Mouse (Mus musculus) layer of hippocampus, postnatal 14 days (tissue): ENCODE results near the gene Gm5485. TPM values are rescaled to one million over a fixed set of nuclear protein-coding genes. Genes with fewer than 3 reads are reported as not detected.

ENCODE experiments used
- DNase-seq, 2 experiments: peaks; one replicate each; pipeline ENCODE4 v3.0.0; 2021 to 2022; ENCODE audit warnings: low spot score in 2 of 2, mixed read lengths in 1 of 2
- total RNA-seq, 2 experiments: library from RNA; stranded (reverse); gene quantifications; 2 replicates each; pipeline ENCODE4 v1.2.3; 2021

The Gm5485 gene
- total RNA-seq, 2 experiments from 2014 or later, result not detected

GRCm38 (mm10) chr16:48373711-48374485 is 38.3 kb downstream of the Gm5485 start:
- no peak for DNase-seq

- peak; percentile 3 to 7 for DNase-seq
Measured at GRCm38 (mm10) chr16:48372461-48372860, 39.8 kb downstream of the Gm5485 start.

- DNase-seq, result no peak
Measured at GRCm38 (mm10) chr16:48368096-48368495, 44.1 kb downstream of the Gm5485 start.

- DNase-seq, result no peak
Measured at GRCm38 (mm10) chr16:48366801-48367200, 45.4 kb downstream of the Gm5485 start.

- peak; percentile 21 to 52 for DNase-seq
Measured at GRCm38 (mm10) chr16:48360887-48361286, 51.3 kb downstream of the Gm5485 start.

- DNase-seq, result no peak
Measured at GRCm38 (mm10) chr16:48356417-48356816, 55.8 kb downstream of the Gm5485 start.

- DNase-seq, result no peak
Measured at GRCm38 (mm10) chr16:48355716-48356115, 56.5 kb downstream of the Gm5485 start.

Other genes with a start within 250 kb of the Gm5485 start
- not detected for gene Dppa4, start 128.7 kb downstream of the Gm5485 start, total RNA-seq
- not detected for gene Dppa2, start 108.5 kb downstream of the Gm5485 start, total RNA-seq
- under 1 TPM in 1 of 2 experiments, not detected in 1; 0.25 TPM for gene Morc1, start 18.8 kb upstream of the Gm5485 start, total RNA-seq